Mouse (Mus musculus): ENCODE results near the gene Cask. TPM values are rescaled to one million over a fixed set of nuclear protein-coding genes. Genes with fewer than 3 reads are reported as not detected.

Gene Cask
- polyA plus RNA-seq, 1 experiment from 2014 or later, result 45.9 TPM

- Histone ChIP-seq H3K36me3 (no peaks in the 10 kb centered on the region), H3K4me3 (no peak overlapping the region), H3K4me2 (no peak overlapping the region), H3K27ac (no peak overlapping the region), H3K27me3 (no peaks in the 10 kb centered on the region), H3K4me1 (replicated peaks) (no peaks in the 10 kb centered on the region), H3K9ac (no peak overlapping the region), H3K9me3 (no peaks in the 10 kb centered on the region)
- no peak for ATAC-seq (ENCODE audit: low FRiP score)
- WGBS, result 87% methylated on average over 6 of the region's 6 CpGs
Measured at GRCm38 (mm10) chrX:13655906-13656305, 195.3 kb downstream of the Cask start.

GRCm38 (mm10) chrX:13655005-13655421, 196.2 kb downstream of the Cask start:
- H3K27me3 ChIP-seq, result no peaks in the 10 kb centered on the region
- H3K27ac ChIP-seq, result no peak overlapping the region
- no peaks in the 10 kb centered on the region for H3K36me3 ChIP-seq
- 88% methylated on average over 3 of the region's 3 CpGs for WGBS
- H3K9ac ChIP-seq, result no peak overlapping the region
- no peak overlapping the region for H3K4me2 ChIP-seq
- no peaks in the 10 kb centered on the region for H3K4me1 ChIP-seq (replicated peaks)
- no peaks in the 10 kb centered on the region for H3K9me3 ChIP-seq
- ATAC-seq (ENCODE audit: low FRiP score), result no peak
- H3K4me3 ChIP-seq, result no peak overlapping the region

GRCm38 (mm10) chrX:13652291-13652690, 198.9 kb downstream of the Cask start:
- Histone ChIP-seq H3K9me3 (no peaks in the 10 kb centered on the region), H3K9ac (no peak overlapping the region), H3K4me3 (no peak overlapping the region), H3K27ac (no peak overlapping the region), H3K4me2 (no peak overlapping the region), H3K36me3 (no peaks in the 10 kb centered on the region), H3K27me3 (no peaks in the 10 kb centered on the region), H3K4me1 (replicated peaks) (no peaks in the 10 kb centered on the region)
- 92% methylated on average over 1 of the region's 1 CpGs for WGBS
- no peak for ATAC-seq (ENCODE audit: low FRiP score)

- H3K4me2 ChIP-seq, result no peak overlapping the region
- WGBS, result 89% methylated on average over 2 of the region's 2 CpGs
- H3K9me3 ChIP-seq, result no peaks in the 10 kb centered on the region
- no peak overlapping the region for H3K27ac ChIP-seq
- H3K36me3 ChIP-seq, result no peaks in the 10 kb centered on the region
- no peak for ATAC-seq (ENCODE audit: low FRiP score)
- H3K9ac ChIP-seq, result no peak overlapping the region
- no peak overlapping the region for H3K4me3 ChIP-seq
- H3K4me1 ChIP-seq (replicated peaks), result no peaks in the 10 kb centered on the region
- H3K27me3 ChIP-seq, result no peaks in the 10 kb centered on the region
Measured at GRCm38 (mm10) chrX:13651889-13652288, 199.3 kb downstream of the Cask start.

GRCm38 (mm10) chrX:13638894-13639293, 212.3 kb downstream of the Cask start:
- H3K9me3 ChIP-seq, result no peaks in the 10 kb centered on the region
- H3K27ac ChIP-seq, result no peak overlapping the region
- no peak overlapping the region for H3K4me3 ChIP-seq
- H3K36me3 ChIP-seq, result no peaks in the 10 kb centered on the region
- no peaks in the 10 kb centered on the region for H3K4me1 ChIP-seq (replicated peaks)
- WGBS, result 67% methylated on average over 2 of the region's 2 CpGs
- no peak for ATAC-seq (ENCODE audit: low FRiP score)
- H3K9ac ChIP-seq, result no peak overlapping the region
- H3K4me2 ChIP-seq, result no peak overlapping the region
- H3K27me3 ChIP-seq, result no peaks in the 10 kb centered on the region

- Histone ChIP-seq H3K27ac (no peak overlapping the region), H3K36me3 (no peaks in the 10 kb centered on the region), H3K9me3 (no peaks in the 10 kb centered on the region), H3K4me2 (no peak overlapping the region), H3K4me1 (replicated peaks) (no peaks in the 10 kb centered on the region), H3K9ac (no peak overlapping the region), H3K4me3 (no peak overlapping the region), H3K27me3 (no peaks in the 10 kb centered on the region)
- ATAC-seq (ENCODE audit: low FRiP score), result no peak
- WGBS, result 90% methylated on average over 1 of the region's 1 CpGs
Measured at GRCm38 (mm10) chrX:13636398-13636797, 214.8 kb downstream of the Cask start.

GRCm38 (mm10) chrX:13631599-13632283, 219.4 kb downstream of the Cask start, which contains the start of gene Gpr34:
TSS of gene Gpr34 (plus strand) at chrX:13632089.
- Histone ChIP-seq H3K9me3 (no peaks in the 10 kb centered on the region), H3K4me3 (no peak within 1 kb of the TSS), H3K27ac (no peak within 1 kb of the TSS), H3K9ac (no peak within 1 kb of the TSS), H3K27me3 (no peaks in the 10 kb centered on the region), H3K4me2 (no peak within 1 kb of the TSS), H3K4me1 (replicated peaks) (no peaks in the 10 kb centered on the region), H3K36me3 (no peaks in the 10 kb centered on the region)
- 75% methylated on average over 5 of the region's 5 CpGs for WGBS
- ATAC-seq (ENCODE audit: low FRiP score), result no peak

GRCm38 (mm10) chrX:13622654-13623053, 228.5 kb downstream of the Cask start:
- WGBS, result 82% methylated on average over 5 of the region's 5 CpGs
- no peaks in the 10 kb centered on the region for H3K4me1 ChIP-seq (replicated peaks)
- H3K36me3 ChIP-seq, result peaks cover 2% of the 10 kb centered on the region; the same call in 1 of the 2 replicates
- no peak overlapping the region for H3K4me2 ChIP-seq
- no peak overlapping the region for H3K4me3 ChIP-seq
- no peak for ATAC-seq (ENCODE audit: low FRiP score)
- H3K9me3 ChIP-seq, result no peaks in the 10 kb centered on the region
- H3K9ac ChIP-seq, result no peak overlapping the region
- H3K27me3 ChIP-seq, result no peaks in the 10 kb centered on the region
- H3K27ac ChIP-seq, result no peak overlapping the region

GRCm38 (mm10) chrX:13621473-13621872, 229.7 kb downstream of the Cask start:
- H3K36me3 ChIP-seq, result peaks cover 2% of the 10 kb centered on the region; the same call in 1 of the 2 replicates
- H3K9me3 ChIP-seq, result no peaks in the 10 kb centered on the region
- H3K27me3 ChIP-seq, result no peaks in the 10 kb centered on the region
- H3K4me2 ChIP-seq, result no peak overlapping the region
- H3K4me3 ChIP-seq, result no peak overlapping the region
- no peak overlapping the region for H3K9ac ChIP-seq
- no peak for ATAC-seq (ENCODE audit: low FRiP score)
- 88% methylated on average over 4 of the region's 4 CpGs for WGBS
- H3K4me1 ChIP-seq (replicated peaks), result no peaks in the 10 kb centered on the region
- H3K27ac ChIP-seq, result no peak overlapping the region

- H3K4me2 ChIP-seq, result no peak overlapping the region
- H3K9me3 ChIP-seq, result no peaks in the 10 kb centered on the region
- no peaks in the 10 kb centered on the region for H3K4me1 ChIP-seq (replicated peaks)
- no peak overlapping the region for H3K4me3 ChIP-seq
- no peak overlapping the region for H3K27ac ChIP-seq
- 77% methylated on average over 4 of the region's 4 CpGs for WGBS
- H3K9ac ChIP-seq, result no peak overlapping the region
- H3K36me3 ChIP-seq, result peaks cover 7% of the 10 kb centered on the region; the same call in 1 of the 2 replicates
- H3K27me3 ChIP-seq, result no peaks in the 10 kb centered on the region
- ATAC-seq (ENCODE audit: low FRiP score), result no peak
Measured at GRCm38 (mm10) chrX:13618476-13618875, 232.7 kb downstream of the Cask start.

- Histone ChIP-seq H3K9me3 (no peaks in the 10 kb centered on the region), H3K4me1 (replicated peaks) (no peaks in the 10 kb centered on the region), H3K36me3 (peaks cover 13% of the 10 kb centered on the region), H3K27me3 (no peaks in the 10 kb centered on the region), H3K9ac (no peak overlapping the region), H3K27ac (no peak overlapping the region), H3K4me3 (no peak overlapping the region), H3K4me2 (no peak overlapping the region)
- WGBS, result 93% methylated on average over 1 of the region's 1 CpGs
- no peak for ATAC-seq (ENCODE audit: low FRiP score)
Measured at GRCm38 (mm10) chrX:13617294-13617693, 233.9 kb downstream of the Cask start.

GRCm38 (mm10) chrX:13616726-13617125, 234.4 kb downstream of the Cask start:
- Histone ChIP-seq H3K4me2 (no peak overlapping the region), H3K27me3 (no peaks in the 10 kb centered on the region), H3K4me3 (no peak overlapping the region), H3K9ac (no peak overlapping the region), H3K9me3 (no peaks in the 10 kb centered on the region), H3K36me3 (peaks cover 13% of the 10 kb centered on the region), H3K4me1 (replicated peaks) (no peaks in the 10 kb centered on the region), H3K27ac (no peak overlapping the region)
- no peak for ATAC-seq (ENCODE audit: low FRiP score)
- WGBS, result 57% methylated on average over 1 of the region's 1 CpGs

- Histone ChIP-seq H3K27ac (no peak overlapping the region), H3K27me3 (no peaks in the 10 kb centered on the region), H3K4me2 (no peak overlapping the region), H3K4me3 (no peak overlapping the region), H3K9ac (no peak overlapping the region), H3K36me3 (peaks cover 11% of the 10 kb centered on the region), H3K4me1 (replicated peaks) (no peaks in the 10 kb centered on the region), H3K9me3 (no peaks in the 10 kb centered on the region)
- WGBS, result 83% methylated on average over 2 of the region's 2 CpGs
- ATAC-seq (ENCODE audit: low FRiP score), result no peak
Measured at GRCm38 (mm10) chrX:13612115-13612514, 239.1 kb downstream of the Cask start.
